Mouse (Mus musculus): ENCODE measurements around the gene Abhd17c.

DNA sequence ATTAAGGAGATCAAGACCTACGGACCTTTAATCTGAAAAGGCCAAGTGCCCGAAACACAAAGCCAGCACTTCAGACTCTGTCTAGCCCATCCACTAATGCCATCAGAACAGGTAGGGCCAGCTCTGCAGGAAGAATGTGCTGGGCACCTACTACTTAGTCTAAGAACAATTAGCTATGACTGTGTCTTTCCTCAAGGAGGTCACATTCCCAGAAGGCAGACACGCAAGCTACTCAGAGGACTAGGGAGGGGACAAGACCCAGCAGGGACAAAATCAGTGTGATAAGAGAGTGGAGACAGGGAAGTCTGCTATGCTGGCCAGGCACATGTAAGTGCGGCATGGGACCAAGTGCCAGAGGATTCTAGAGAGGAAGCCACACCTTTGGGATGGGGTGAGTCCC, 13.0 kb downstream of the Abhd17c start:
- TF ChIP-seq CTCF (IDR thresholded peaks at IDR 0.05; ENCODE audit: insufficient read depth, low read length) (no peak), POLR2A (IDR thresholded peaks at IDR 0.05; ENCODE audit: borderline replicate concordance, extremely low read depth, low read depth, low read length) (no peak)

Data from lung, adult 2 months (tissue).